Mouse (Mus musculus) heart, postnatal 25 days (tissue): ENCODE data around the gene Crnkl1. TPM values are rescaled to one million over a fixed set of nuclear protein-coding genes. Genes with fewer than 3 reads are reported as not detected.

Experiments
- DNase-seq: peaks from one replicate; pipeline ENCODE4 v3.0.0; 2022; ENCODE audit warnings: low spot score
- intact Hi-C: fragments of 180-260 bp; cut with DNase I; formaldehyde crosslinking; loops from one replicate; pipeline ENCODE4 v1.15.1; 2025
- total RNA-seq, 2 experiments: library from RNA; stranded (reverse); gene quantifications; 2 replicates each; pipeline ENCODE4 v1.2.3; 2021

Crnkl1 gene
- total RNA-seq = 10 to 100 TPM; 17.5 to 20.5 TPM

DNA sequence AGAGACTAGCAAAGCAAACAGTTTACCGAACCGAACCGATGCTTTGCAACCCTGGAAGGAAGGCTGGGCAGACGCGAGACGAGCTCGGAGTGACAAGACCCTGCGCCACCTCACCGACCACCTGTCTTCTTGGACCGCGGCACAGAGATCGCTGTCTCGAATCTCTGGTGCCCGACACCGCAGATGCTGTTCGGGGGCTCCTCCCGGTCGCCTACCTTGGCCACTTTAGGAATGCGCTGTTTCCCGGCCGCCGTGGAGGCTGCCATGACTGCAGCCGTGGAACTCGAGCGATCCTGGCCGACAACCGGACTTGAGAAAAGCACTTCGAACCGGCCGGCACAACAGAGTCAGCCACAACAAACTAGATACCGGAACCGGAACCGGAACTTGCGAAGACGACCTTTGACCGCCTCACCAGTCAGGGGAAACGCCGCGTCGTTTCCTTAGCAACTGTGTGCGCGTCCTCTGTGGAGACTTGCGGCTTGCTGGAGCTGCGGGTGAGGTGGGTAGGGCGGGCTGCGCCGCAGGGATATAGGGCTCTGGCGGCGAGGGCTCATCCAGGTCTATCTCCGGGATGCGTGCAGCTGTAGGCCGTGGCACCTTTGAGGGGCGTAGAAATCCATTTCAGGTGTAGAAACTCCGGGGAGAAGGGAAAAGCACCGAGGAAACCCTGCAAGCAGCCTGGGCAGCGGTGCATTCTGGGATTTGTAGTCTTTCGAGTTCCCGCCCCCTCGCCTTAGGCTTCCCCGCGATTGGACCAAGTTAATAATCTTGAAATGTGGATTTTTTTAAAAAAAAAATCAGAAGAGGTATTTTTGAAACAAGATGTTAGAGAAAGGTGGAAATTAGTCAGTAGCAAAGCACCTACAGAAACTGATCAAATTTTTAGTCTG lies at the start of gene Crnkl1, which contains the start of gene Cfap61:
Gene Crnkl1, minus strand, starts transcription at position 676 of the 893 bp plus-strand sequence.
Gene Cfap61, plus strand, starts transcription at position 446 of the 893 bp plus-strand sequence.
- intact Hi-C loops = no loop called here
- DNase-seq = peak; percentile 84

DNA sequence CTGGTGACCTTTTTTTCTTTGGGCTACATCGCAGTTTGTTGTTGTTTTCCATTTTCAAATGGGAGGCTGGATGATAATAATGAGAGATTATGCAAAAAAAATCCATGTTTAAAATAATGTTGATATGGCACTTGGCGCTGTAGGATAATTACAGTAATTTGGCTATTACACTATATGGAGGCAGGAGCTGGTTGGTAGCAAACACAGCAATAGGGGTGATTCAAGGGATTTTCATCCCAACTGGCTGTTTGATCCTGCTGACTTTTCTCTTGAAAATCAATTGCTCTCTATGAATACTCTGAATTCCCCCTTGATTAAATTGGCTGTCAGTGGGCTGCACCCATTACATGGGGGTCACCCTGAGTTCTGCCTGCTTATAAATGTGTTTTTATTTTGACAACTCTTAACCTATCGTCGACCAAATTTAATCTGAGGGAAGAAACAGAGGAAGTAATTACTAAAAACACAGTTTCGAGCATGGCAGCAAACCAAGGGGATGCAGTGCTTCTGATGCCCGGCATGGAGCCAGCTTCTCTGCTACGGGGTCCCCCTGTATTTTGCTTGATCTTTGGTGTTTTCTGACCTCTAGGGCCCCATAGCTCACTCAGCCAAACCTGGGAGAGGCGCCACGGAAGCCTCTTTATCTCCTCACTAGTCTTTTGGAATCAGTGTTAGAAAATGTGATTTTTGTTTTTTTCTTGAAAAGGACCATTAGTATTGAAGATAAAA lies 47.7 kb upstream of the Crnkl1 start:
- DNase-seq = no peak
- intact Hi-C loops = no loop called here

DNA sequence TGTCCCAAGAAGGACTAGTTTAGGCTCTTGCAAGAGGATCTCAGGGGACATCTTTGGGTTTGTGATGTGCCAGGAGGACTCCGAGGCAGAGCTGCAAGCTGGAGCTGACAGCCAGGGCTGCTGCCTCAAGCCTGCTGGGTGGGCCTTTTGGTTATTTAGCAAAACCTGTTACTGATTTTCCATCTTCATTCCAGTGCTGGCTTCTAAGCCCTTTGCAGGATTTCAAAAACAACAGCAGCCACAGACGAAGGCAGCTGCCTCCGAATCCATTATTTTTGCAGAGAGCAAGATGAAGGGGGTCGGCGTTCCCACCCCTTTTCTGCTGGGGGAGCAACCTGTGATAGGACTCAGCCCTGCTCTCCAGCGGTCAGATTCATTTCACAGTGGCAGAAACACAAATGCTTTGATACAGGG lies 46.9 kb upstream of the Crnkl1 start:
- DNase-seq = no peak
- intact Hi-C loops = no loop called here

- DNase-seq = no peak
- intact Hi-C loops = no loop called here
These were observed 46.1 kb upstream of the Crnkl1 start for GRCm38 (mm10) chr2:145980881-145981280.

- intact Hi-C loops = no loop called here
- DNase-seq = no peak
These were observed 44.8 kb upstream of the Crnkl1 start for GRCm38 (mm10) chr2:145979616-145980015.

- intact Hi-C loops = no loop called here
These were observed 37.8 kb upstream of the Crnkl1 start for GRCm38 (mm10) chr2:145972571-145972970.

DNA sequence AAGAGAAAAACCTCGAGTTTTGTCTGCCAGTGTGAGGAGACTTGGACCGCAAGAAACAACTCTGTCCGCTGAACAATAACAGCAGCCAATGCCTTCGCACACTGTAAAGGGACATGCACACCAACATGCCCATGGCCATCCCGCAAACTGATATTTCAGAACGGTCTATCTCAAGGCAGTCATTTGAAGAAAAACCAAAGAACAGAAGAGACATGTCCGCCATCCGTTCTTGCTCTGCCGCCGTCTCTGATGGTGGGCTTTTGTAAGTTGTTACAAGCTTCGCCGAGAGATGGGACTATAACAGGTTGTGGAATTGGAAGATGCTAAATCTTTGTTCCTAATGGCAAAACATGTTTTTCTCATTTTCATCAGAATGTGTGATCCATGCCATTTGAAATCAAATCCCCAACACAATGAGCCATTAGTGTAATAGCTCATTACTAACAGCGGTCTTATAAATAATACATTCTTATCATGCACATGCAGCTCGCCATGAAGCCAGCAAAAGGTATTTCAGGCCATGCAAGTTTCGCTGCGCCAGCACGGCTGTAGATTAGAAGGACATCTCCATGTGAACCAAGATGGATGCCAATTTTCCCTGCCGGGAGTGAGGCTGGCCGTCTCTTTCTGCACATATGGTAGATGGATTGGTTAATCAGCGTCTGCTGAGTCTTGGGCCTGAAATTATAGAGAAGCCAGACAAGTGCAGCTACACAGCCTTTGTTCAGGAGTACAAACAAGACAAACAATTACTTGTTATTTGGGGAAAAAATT lies 36.6 kb upstream of the Crnkl1 start:
- intact Hi-C loops = no loop called here
- no peak for DNase-seq

More at GRCm38 (mm10) chr2:145972571-145972970, 37.8 kb upstream of the Crnkl1 start:
- DNase-seq = no peak

DNA sequence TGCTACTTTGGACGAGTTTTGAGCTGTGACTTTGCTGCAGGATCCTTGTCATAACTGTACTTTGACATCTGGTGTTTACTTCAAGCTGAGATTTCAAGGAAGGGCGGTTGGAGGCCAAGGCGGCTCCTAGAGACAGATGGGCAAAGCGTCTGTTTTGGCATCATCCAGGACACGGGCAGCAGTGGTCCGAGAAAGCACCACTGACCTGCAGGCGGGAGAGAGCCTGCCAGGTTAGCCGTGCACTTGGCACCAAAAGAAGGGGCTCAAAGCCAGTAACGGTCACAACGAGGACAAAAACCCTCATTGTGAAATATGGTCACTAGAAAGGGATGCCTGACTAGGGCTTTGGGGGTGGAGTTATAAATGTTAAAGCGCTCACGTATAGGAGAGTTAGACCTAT lies 35.9 kb upstream of the Crnkl1 start:
- DNase-seq = no peak
- intact Hi-C loops = no loop called here

DNA sequence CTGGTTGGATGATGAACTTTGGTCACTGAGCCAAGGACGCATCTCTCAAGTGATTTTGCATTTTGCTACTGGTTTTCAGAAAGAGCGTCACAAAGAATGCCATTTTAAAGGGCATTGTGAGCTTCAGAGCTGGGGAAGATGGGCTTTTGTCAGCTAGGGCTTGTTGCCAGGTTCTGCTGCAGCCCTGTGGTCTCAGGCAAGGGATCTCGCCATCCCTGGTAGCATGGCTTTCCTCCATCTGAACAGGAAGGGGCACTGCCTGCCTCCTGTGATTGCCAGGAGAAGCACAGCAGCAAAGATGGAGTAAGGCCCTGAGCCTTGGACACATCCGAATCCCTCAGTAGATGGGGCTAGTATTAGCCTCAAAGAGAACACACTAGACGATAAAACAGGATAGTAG lies 27.0 kb upstream of the Crnkl1 start:
- no peak for DNase-seq
- intact Hi-C loops = no loop called here

DNA sequence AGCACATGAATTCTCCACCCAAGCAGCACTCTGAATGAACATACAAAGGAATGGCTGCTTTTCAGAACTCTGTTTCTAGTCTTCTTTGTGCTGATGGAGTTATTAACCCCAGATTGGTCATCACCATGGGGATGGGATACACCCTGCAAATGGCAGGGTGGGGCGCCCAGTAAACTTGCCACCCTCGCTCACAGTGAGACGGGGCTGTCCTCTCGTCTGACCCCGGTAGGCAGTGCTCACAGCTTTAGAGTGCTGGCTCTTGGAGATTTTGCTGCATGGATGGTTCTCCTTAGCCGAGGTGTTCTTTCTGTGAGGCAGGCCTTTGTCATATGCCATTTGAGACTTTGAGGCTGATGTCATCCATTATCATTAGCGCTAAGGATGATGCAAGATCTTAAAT lies 23.7 kb upstream of the Crnkl1 start:
- intact Hi-C loops = loop anchor here (10.0 kb wide), 1 partner anchor 296 kb away; no protein-coding TSS in a partner anchor

DNA sequence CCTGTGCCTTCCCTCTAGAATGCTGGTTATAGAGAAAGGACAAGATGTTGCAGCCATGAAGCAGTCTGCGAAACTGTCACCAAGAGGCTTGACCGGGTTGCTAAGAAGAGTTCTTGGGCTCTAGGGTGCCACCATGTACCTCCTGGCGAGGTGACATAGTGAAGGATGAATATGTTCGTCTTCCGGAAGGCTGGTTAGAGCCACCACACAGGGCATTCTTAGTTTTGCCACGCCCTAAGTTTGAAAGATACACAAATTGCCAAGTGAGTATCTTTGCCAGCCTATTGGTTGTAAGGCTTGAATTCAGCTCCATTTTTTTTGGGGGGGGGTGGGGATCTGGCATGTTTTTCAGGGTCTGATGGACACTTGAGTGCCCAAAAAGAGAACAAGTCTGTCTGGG lies 23.3 kb upstream of the Crnkl1 start:
- intact Hi-C loops = loop anchor here (10.0 kb wide), 1 partner anchor 297 kb away; no protein-coding TSS in a partner anchor

More for the DNA sequence above, 23.7 kb upstream of the Crnkl1 start:
- no peak for DNase-seq

GRCm38 (mm10) chr2:145957450-145957849 lies 22.6 kb upstream of the Crnkl1 start:
- intact Hi-C loops = loop anchor here (1.0 to 10.0 kb wide), 2 partner anchors 297 to 458 kb away; no protein-coding TSS in a partner anchor
- DNase-seq = no peak

More for the DNA sequence above, 23.3 kb upstream of the Crnkl1 start:
- DNase-seq = no peak

- DNase-seq = no peak
- intact Hi-C loops = loop anchor here (10.0 kb wide), 1 partner anchor 298 kb away; no protein-coding TSS in a partner anchor
These were observed 21.5 kb upstream of the Crnkl1 start for GRCm38 (mm10) chr2:145956318-145956717.

GRCm38 (mm10) chr2:145955844-145956243 lies 21.0 kb upstream of the Crnkl1 start:
- DNase-seq = no peak
- intact Hi-C loops = loop anchor here (10.0 kb wide), 1 partner anchor 299 kb away; no protein-coding TSS in a partner anchor

- intact Hi-C loops = loop anchor here (10.0 kb wide), 1 partner anchor 302 kb away; no protein-coding TSS in a partner anchor
- DNase-seq = no peak
These were observed 17.9 kb upstream of the Crnkl1 start for GRCm38 (mm10) chr2:145952726-145953125.

DNA sequence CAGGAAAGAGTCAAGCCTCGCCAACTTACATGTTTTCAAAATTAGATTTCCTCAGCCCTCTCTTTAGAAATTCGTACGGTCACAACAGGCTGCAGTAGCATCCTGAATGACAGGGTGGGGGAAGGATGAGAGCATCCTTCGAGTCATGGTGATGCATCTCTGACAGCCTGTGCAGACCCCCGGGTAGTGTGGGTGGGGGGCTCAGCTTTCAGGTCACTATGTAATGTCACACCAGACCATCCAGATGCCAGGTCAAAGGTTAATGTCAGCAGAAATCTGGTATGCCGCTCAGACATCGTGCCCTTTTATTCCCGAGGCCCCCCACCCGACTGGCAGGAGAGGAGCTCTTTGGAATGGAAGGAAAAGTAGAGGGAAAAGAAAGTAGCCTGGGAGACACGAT lies 15.4 kb upstream of the Crnkl1 start:
- no peak for DNase-seq
- intact Hi-C loops = loop anchor here (10.0 kb wide), 1 partner anchor 305 kb away; no protein-coding TSS in a partner anchor

DNA sequence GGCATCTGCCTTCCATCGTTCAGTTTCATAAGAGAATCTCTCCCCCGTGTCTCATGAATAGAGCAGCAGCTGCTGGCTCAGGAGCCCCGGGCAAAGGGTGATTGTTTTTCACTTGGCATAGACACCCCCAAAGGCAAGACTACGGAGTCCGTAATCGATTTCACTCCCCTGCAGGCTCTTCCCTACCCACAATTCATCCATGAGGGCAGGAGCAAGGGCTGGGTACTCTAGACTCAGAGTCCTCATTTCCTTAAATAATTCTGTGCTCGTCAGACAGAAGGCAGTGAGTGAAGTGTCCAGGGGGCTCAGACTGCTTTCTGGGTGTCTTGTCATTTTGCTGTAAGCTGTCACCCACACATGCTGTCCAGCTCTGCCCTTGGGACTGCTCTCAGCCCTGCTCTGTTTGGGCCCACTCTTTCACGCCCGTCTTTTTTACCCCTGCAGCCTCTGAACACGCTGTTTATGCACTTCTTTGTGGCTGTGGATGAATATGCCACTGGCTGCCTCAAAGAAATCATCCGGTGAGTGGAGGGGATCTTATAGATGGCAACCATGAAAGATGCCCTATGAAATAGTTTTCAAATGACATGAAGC lies 14.8 kb upstream of the Crnkl1 start:
- no peak for DNase-seq
- intact Hi-C loops = loop anchor here (10.0 kb wide), 1 partner anchor 305 kb away; no protein-coding TSS in a partner anchor

DNA sequence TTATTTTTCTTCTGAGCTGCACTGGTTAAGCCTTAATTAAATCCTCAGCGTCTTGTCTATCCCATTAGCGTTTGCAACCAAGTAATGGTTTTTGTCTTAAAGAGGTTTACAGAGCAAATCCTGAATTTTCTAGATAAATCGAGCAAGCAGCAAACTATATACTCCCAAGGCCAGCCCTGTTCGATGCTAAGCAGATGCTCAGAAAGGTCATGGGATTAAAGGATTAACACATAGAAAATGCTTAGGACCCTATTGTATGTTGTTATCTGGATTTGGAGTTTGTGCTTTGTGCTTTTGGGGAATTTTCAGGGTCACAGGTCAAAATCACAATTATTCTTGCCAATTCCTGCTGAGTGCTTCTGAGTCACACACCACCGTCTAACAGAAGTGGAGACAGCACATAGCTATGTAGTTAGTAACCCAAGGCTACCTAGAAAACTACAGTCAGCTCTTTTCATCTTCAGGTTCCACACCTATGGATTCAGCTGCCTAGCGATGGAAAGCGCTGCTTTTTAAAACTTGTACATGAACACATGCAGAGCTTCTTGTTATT lies 13.7 kb upstream of the Crnkl1 start:
- intact Hi-C loops = no loop called here
- no peak for DNase-seq

DNA sequence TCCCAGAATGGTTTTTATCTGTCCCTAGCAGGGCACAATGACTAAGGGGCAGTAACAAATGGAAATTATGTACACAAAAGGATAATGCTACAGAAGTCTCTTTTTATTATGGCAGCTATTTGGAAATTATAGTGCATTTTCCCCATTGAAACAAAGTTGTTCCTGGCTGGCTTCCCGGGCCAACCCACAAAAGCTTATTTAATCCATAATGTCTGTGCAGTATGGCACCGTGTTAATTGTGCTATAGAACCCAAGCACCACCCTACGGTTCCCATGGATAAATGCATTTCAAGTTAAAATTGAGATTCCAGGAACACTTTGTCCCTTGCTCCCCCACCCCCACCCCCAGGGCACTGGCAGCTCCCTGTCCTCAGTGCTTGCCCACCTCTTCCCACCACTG lies 9.5 kb upstream of the Crnkl1 start:
- intact Hi-C loops = no loop called here
- no peak for DNase-seq
